8 mouse cellular contexts compared by ENCODE assay signal in the genomic region with DNA sequence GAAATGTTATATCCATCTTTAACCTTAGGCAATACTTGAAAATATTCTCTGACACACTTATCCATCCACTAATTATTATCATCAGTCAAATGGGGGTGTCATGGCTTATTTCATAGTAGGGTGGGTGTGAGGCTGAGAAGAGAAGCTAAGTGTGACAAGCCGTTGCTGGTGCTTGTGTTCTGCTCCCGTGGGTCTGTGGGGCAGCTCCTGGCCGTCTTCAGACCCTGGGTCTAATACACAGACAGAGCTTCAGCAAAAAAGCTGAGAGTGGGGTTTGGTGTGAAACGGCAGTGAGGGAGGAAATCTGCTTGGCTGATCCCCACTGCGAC. TPM values are rescaled to one million over a fixed set of nuclear protein-coding genes. Genes with fewer than 3 reads are reported as not detected.
DNase-seq lines count a peak whose midpoint lies in the region; ATAC-seq lines count a peak whose summit lies in the region.

No protein-coding gene starts in this region.

- peak overlapping the region; percentile 30; the same call in 1 of the 2 replicates for H3K9ac ChIP-seq in kidney, embryonic 16.5 days (replicated peaks; ENCODE audit: low read length)
- H3K9ac ChIP-seq in embryonic facial prominence, embryonic 15.5 days: no peak overlapping the region
- H3K9ac ChIP-seq in intestine, embryonic 14.5 days (ENCODE audit: low read length): no peak overlapping the region
- H3K9ac ChIP-seq in midbrain, embryonic 16.5 days (ENCODE audit: low read depth, low read length): peak overlapping the region; percentile 58

- peak overlapping the region; percentile 48 for H3K4me3 ChIP-seq in kidney, embryonic 16.5 days (ENCODE audit: low read length)
- 0 out of 2 replicates have a peak overlapping the region, but pooled peaks have one; percentile 42 for H3K4me3 ChIP-seq in embryonic facial prominence, embryonic 15.5 days (replicated peaks)
- peak overlapping the region; percentile 27; the same call in 1 of the 2 replicates for H3K4me3 ChIP-seq in intestine, embryonic 14.5 days (ENCODE audit: low read depth, low read length)
- peak overlapping the region; percentile 39 for H3K4me3 ChIP-seq in midbrain, embryonic 16.5 days (ENCODE audit: low read depth, low read length)

- no peaks in the 10 kb centered on the region for H3K36me3 ChIP-seq in kidney, embryonic 16.5 days (ENCODE audit: insufficient read depth, low read length)
- H3K36me3 ChIP-seq in embryonic facial prominence, embryonic 15.5 days: no peaks in the 10 kb centered on the region
- no peaks in the 10 kb centered on the region for H3K36me3 ChIP-seq in intestine, embryonic 14.5 days (ENCODE audit: control insufficient read depth, insufficient read depth, low read length)
- H3K36me3 ChIP-seq in midbrain, embryonic 16.5 days (ENCODE audit: control insufficient read depth, insufficient read depth, low read length): no peaks in the 10 kb centered on the region

- DNase-seq in kidney, postnatal 10 days: no peak
- no peak for DNase-seq in intestine, embryonic 14.5 days (ENCODE audit: low spot score)
- DNase-seq in adipocyte (ENCODE audit: low spot score): no peak
- DNase-seq in layer of hippocampus, adult 18-20 months (ENCODE audit: low spot score in 2 of 2): no peak

- peak overlapping the region; percentile 72 for H3K4me2 ChIP-seq in kidney, embryonic 16.5 days (replicated peaks; ENCODE audit: low read depth, low read length)
- H3K4me2 ChIP-seq in embryonic facial prominence, embryonic 15.5 days (replicated peaks): peak overlapping the region; percentile 68
- H3K4me2 ChIP-seq in intestine, embryonic 14.5 days (ENCODE audit: low read length): peak overlapping the region; percentile 51
- H3K4me2 ChIP-seq in midbrain, embryonic 16.5 days (ENCODE audit: low read length): peak overlapping the region; percentile 62

- no peaks in the 10 kb centered on the region for H3K9me3 ChIP-seq in kidney, embryonic 16.5 days (ENCODE audit: low read length)
- no peaks in the 10 kb centered on the region for H3K9me3 ChIP-seq in embryonic facial prominence, embryonic 15.5 days (replicated peaks)
- no peaks in the 10 kb centered on the region for H3K9me3 ChIP-seq in intestine, embryonic 14.5 days (ENCODE audit: control insufficient read depth, low read length)
- H3K9me3 ChIP-seq in midbrain, embryonic 16.5 days (replicated peaks; ENCODE audit: control insufficient read depth, low read length, poor library complexity, severe bottlenecking): no peaks in the 10 kb centered on the region

- no peak overlapping the region for H3K27ac ChIP-seq in kidney, embryonic 16.5 days (ENCODE audit: low read length)
- no peak overlapping the region for H3K27ac ChIP-seq in embryonic facial prominence, embryonic 15.5 days (replicated peaks)
- H3K27ac ChIP-seq in intestine, embryonic 14.5 days (ENCODE audit: low read depth): no peak overlapping the region
- peak overlapping the region; percentile 80 for H3K27ac ChIP-seq in midbrain, embryonic 16.5 days (ENCODE audit: low read length)

- peaks cover 10% of the 10 kb centered on the region for H3K4me1 ChIP-seq in kidney, embryonic 16.5 days (ENCODE audit: insufficient read depth, low read length)
- peaks cover 13% of the 10 kb centered on the region for H3K4me1 ChIP-seq in embryonic facial prominence, embryonic 15.5 days
- peaks cover 13% of the 10 kb centered on the region for H3K4me1 ChIP-seq in intestine, embryonic 14.5 days (replicated peaks; ENCODE audit: control insufficient read depth, insufficient read depth, low read length)
- H3K4me1 ChIP-seq in midbrain, embryonic 16.5 days (ENCODE audit: control insufficient read depth, insufficient read depth, low read length): peaks cover 9% of the 10 kb centered on the region; the same call in 1 of the 2 replicates

- H3K27me3 ChIP-seq in kidney, embryonic 16.5 days (ENCODE audit: insufficient read depth, low read length): 0 out of 2 replicates have a peak, but pooled peaks cover 2% of the 10 kb centered on the region
- no peaks in the 10 kb centered on the region for H3K27me3 ChIP-seq in embryonic facial prominence, embryonic 15.5 days
- no peaks in the 10 kb centered on the region for H3K27me3 ChIP-seq in intestine, embryonic 14.5 days (replicated peaks; ENCODE audit: control insufficient read depth, insufficient read depth, low read length)
- no peaks in the 10 kb centered on the region for H3K27me3 ChIP-seq in midbrain, embryonic 16.5 days (ENCODE audit: control insufficient read depth, insufficient read depth, low read depth, low read length)

- ATAC-seq in kidney, embryonic 16.5 days (ENCODE audit: low FRiP score, low TSS enrichment): no peak
- ATAC-seq in embryonic facial prominence, embryonic 15.5 days (ENCODE audit: insufficient number of reproducible peaks, low FRiP score, low TSS enrichment, low read depth): no peak
- no peak for ATAC-seq in intestine, embryonic 14.5 days (replicated peaks; ENCODE audit: low FRiP score, low TSS enrichment, low read depth)
- peak; percentile 43 for ATAC-seq in midbrain, embryonic 16.5 days
- ATAC-seq in inflammation-experienced regulatory T-cells, adult 6 months: no peak

- 29% methylated on average over 5 of the region's 5 CpGs for WGBS in kidney, embryonic 16.5 days
- 32% methylated on average over 5 of the region's 5 CpGs for WGBS in embryonic facial prominence, embryonic 15.5 days
- WGBS in intestine, embryonic 14.5 days: 27% methylated on average over 5 of the region's 5 CpGs
- WGBS in midbrain, embryonic 16.5 days: 14% methylated on average over 5 of the region's 5 CpGs

RNA-seq across cellular contexts. Expression of gene Zfp706, which starts 28.4 kb away (rescaled TPM):
- 403 and 418 TPM in 2 replicates for polyA plus RNA-seq in kidney, embryonic 16.5 days (2015; fragmentation: Nextera tagmentation; extraction: Ambion mirVana)
- 444 and 464 TPM in 2 replicates for polyA plus RNA-seq in embryonic facial prominence, embryonic 15.5 days (2015; fragmentation: Nextera tagmentation; extraction: Ambion mirVana)
- polyA plus RNA-seq in intestine, embryonic 14.5 days (2014; fragmentation: Nextera tagmentation; extraction: Ambion mirVana): 460 and 462 TPM in 2 replicates
- polyA plus RNA-seq in midbrain, embryonic 16.5 days (2015; fragmentation: Nextera tagmentation; extraction: Ambion mirVana): 495 and 501 TPM in 2 replicates
- 100 to 1,000 TPM; 401 to 459 (median 442) TPM for polyA plus RNA-seq in inflammation-experienced regulatory T-cells, adult 6 months (2017; shearing (Covaris generic))
- total RNA-seq in layer of hippocampus, adult 18-20 months (2021): 100 to 1,000 TPM; 286 to 290 TPM

Comparison
In these comparisons a context has a peak if more than half of its experiments do, and no peak if none do; other contexts are left out.
1. H3K9ac ChIP-seq: peak in kidney, embryonic 16.5 days (single experiment) and midbrain, embryonic 16.5 days (single experiment); none in embryonic facial prominence, embryonic 15.5 days (single experiment) and intestine, embryonic 14.5 days (single experiment).
2. Peak in every context shown above with its lines, with median percentiles within 50 percentile points of each other: H3K4me2 ChIP-seq and H3K4me3 ChIP-seq.